18 mouse cellular contexts compared by ENCODE assay signal in the genomic region with DNA sequence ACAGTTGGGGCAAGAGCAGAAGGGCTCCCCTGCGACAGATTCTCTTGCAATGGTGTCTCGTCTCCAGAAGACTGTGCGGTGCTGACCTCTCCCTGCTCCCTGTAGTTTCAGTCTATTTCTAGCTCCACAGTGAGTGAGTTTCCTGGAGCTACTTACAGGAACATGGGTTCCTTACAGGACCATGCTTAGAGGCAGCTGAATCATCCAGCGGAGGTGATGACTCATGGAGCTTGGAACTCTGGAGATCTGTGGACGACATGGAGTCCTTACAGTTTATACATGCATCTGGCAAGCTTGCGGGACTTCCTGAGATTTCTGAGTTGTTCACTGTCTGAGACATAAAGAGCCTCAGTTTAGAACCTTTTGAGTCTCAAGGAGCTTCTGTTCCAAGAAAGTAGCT. TPM values are rescaled to one million over a fixed set of nuclear protein-coding genes. Genes with fewer than 3 reads are reported as not detected.
DNase-seq lines count a peak whose midpoint lies in the region; ATAC-seq and TF ChIP-seq lines count a peak whose summit lies in the region.
"Had no signal": no experiment of that assay in that cellular context is flagged by ENCODE, and none has a peak within 500 bp of the region (broad histone marks: within the 10 kb centered on the region; RNA-seq: fewer than 3 reads in every experiment).

No protein-coding gene starts in this region.

- peak overlapping the region; percentile 48 for H3K4me3 ChIP-seq in megakaryocyte, embryonic 14.5 days (replicated peaks)
- no peak overlapping the region for H3K4me3 ChIP-seq in heart, postnatal 0 days (ENCODE audit: low read depth, low read length)
- H3K4me3 ChIP-seq in forebrain, postnatal 0 days (ENCODE audit: low read depth, low read length): no peak overlapping the region
- H3K4me3 ChIP-seq: forebrain, embryonic 13.5 days; hindbrain, embryonic 12.5 days; kidney, embryonic 15.5 days; left cerebral cortex, adult 2 months; limb, embryonic 12.5 days; midbrain, embryonic 10.5 days had no signal

- no peak overlapping the region for H3K9ac ChIP-seq in heart, postnatal 0 days (replicated peaks; ENCODE audit: low read depth, low read length)
- no peak overlapping the region for H3K9ac ChIP-seq in forebrain, postnatal 0 days
- H3K9ac ChIP-seq: forebrain, embryonic 13.5 days; hindbrain, embryonic 12.5 days; kidney, embryonic 15.5 days; limb, embryonic 12.5 days; liver, embryonic 14.5 days had no signal

- H3K4me1 ChIP-seq in megakaryocyte, embryonic 14.5 days: peaks cover 40% of the 10 kb centered on the region
- H3K4me1 ChIP-seq in heart, postnatal 0 days (ENCODE audit: control insufficient read depth, insufficient read depth): peaks cover 23% of the 10 kb centered on the region
- no peaks in the 10 kb centered on the region for H3K4me1 ChIP-seq in forebrain, postnatal 0 days (ENCODE audit: insufficient read depth)
- H3K4me1 ChIP-seq: forebrain, embryonic 13.5 days; hindbrain, embryonic 12.5 days; kidney, embryonic 15.5 days; limb, embryonic 12.5 days; midbrain, embryonic 10.5 days had no signal

- 35% methylated on average over 6 of the region's 6 CpGs for WGBS in heart, postnatal 0 days
- 95% methylated on average over 6 of the region's 6 CpGs for WGBS in forebrain, postnatal 0 days

- TF ChIP-seq EP300 in heart, postnatal 0 days (IDR thresholded peaks at IDR 0.05; ENCODE audit: low read depth): no peak

- DNase-seq in frontal cortex, postnatal 10 days (ENCODE audit: low spot score in 2 of 2): no peak
- DNase-seq in adipocyte (ENCODE audit: low spot score): peak; percentile 45
- peak; percentile 70 for DNase-seq in heart, postnatal 0 days (ENCODE audit: low spot score)
- DNase-seq in neural tube, embryonic 10.5 days (ENCODE audit: extremely low spot score, low spot score): no peak
- DNase-seq in forebrain, postnatal 0 days: no peak
- DNase-seq: cerebellum, adult 2 months; gastrocnemius, postnatal 25 days; lung, postnatal 14 days had no signal

- no peak for TF ChIP-seq CTCF in heart, postnatal 0 days (IDR thresholded peaks at IDR 0.05; ENCODE audit: low read depth)
- TF ChIP-seq CTCF in forebrain, postnatal 0 days (IDR thresholded peaks at IDR 0.05; ENCODE audit: low read depth): no peak

- peaks cover 1% of the 10 kb centered on the region for H3K27me3 ChIP-seq in megakaryocyte, embryonic 14.5 days (replicated peaks)
- no peaks in the 10 kb centered on the region for H3K27me3 ChIP-seq in heart, postnatal 0 days (ENCODE audit: control insufficient read depth, insufficient read depth, low read length)
- no peaks in the 10 kb centered on the region for H3K27me3 ChIP-seq in forebrain, postnatal 0 days (ENCODE audit: insufficient read depth, low read length)
- H3K27me3 ChIP-seq: forebrain, embryonic 13.5 days; hindbrain, embryonic 12.5 days; kidney, embryonic 15.5 days; limb, embryonic 12.5 days had no signal

- peak; percentile 72 for ATAC-seq in frontal cortex, adult (ENCODE audit: low TSS enrichment)
- no peak for ATAC-seq in megakaryocyte, adult 5-6 weeks (ENCODE audit: poor library complexity, severe bottlenecking)
- peak; percentile 30 for ATAC-seq in heart, postnatal 0 days (ENCODE audit: insufficient read depth, low read depth)
- ATAC-seq in forebrain, postnatal 0 days: no peak
- ATAC-seq: forebrain, embryonic 13.5 days had no signal

- H3K36me3 ChIP-seq in megakaryocyte, embryonic 14.5 days (replicated peaks; ENCODE audit: low read length): no peaks in the 10 kb centered on the region
- H3K36me3 ChIP-seq in heart, postnatal 0 days (replicated peaks; ENCODE audit: control insufficient read depth, insufficient read depth, low read length): no peaks in the 10 kb centered on the region
- no peaks in the 10 kb centered on the region for H3K36me3 ChIP-seq in forebrain, postnatal 0 days (ENCODE audit: insufficient read depth)
- H3K36me3 ChIP-seq: hindbrain, embryonic 12.5 days; kidney, embryonic 15.5 days; limb, embryonic 12.5 days; midbrain, embryonic 10.5 days had no signal

- peak overlapping the region; percentile 88 for H3K27ac ChIP-seq in heart, postnatal 0 days (ENCODE audit: low read depth)
- H3K27ac ChIP-seq in forebrain, postnatal 0 days (ENCODE audit: low read depth, low read length): no peak overlapping the region
- H3K27ac ChIP-seq: forebrain, embryonic 13.5 days; hindbrain, embryonic 12.5 days; kidney, embryonic 15.5 days; left cerebral cortex, adult 2 months; limb, embryonic 12.5 days; liver, embryonic 14.5 days; midbrain, embryonic 10.5 days had no signal

- H3K9me3 ChIP-seq in megakaryocyte, embryonic 14.5 days: peaks cover 8% of the 10 kb centered on the region
- H3K9me3 ChIP-seq in heart, postnatal 0 days (replicated peaks; ENCODE audit: control insufficient read depth, low read length): no peaks in the 10 kb centered on the region
- no peaks in the 10 kb centered on the region for H3K9me3 ChIP-seq in forebrain, postnatal 0 days (ENCODE audit: low read length)
- H3K9me3 ChIP-seq: forebrain, embryonic 13.5 days; hindbrain, embryonic 12.5 days; kidney, embryonic 15.5 days; limb, embryonic 12.5 days; midbrain, embryonic 10.5 days had no signal

- H3K4me2 ChIP-seq in heart, postnatal 0 days (ENCODE audit: low read depth, low read length): no peak overlapping the region
- no peak overlapping the region for H3K4me2 ChIP-seq in forebrain, postnatal 0 days (ENCODE audit: low read depth)
- H3K4me2 ChIP-seq: forebrain, embryonic 13.5 days; hindbrain, embryonic 12.5 days; kidney, embryonic 15.5 days; limb, embryonic 12.5 days had no signal

RNA-seq across cellular contexts. Expression of gene Nt5e, which starts 50.0 kb away (rescaled TPM):
- polyA plus RNA-seq in megakaryocyte, embryonic 14.5 days (2012; ENCODE audit: insufficient read depth, low replicate concordance): 11.9 and 45.6 TPM in 2 replicates
- total RNA-seq in megakaryocyte, adult 5-6 weeks (2015): 3.8 and 7.4 TPM in 2 replicates
- 6.2 and 9.0 TPM in 2 replicates for total RNA-seq in megakaryocyte, adult 5-6 weeks (2017)
- total RNA-seq in heart, postnatal 0 days (2014; rRNA removed; ENCODE audit: low replicate concordance): 17.0 and 24.4 TPM in 2 replicates
- polyA plus RNA-seq in heart, postnatal 0 days (2015; fragmentation: Nextera tagmentation; extraction: Ambion mirVana): 9.2 and 9.4 TPM in 2 replicates
- total RNA-seq in forebrain, postnatal 0 days (2014; rRNA removed): 3.8 and 5.3 TPM in 2 replicates
- polyA plus RNA-seq in forebrain, postnatal 0 days (2015; fragmentation: Nextera tagmentation; extraction: Ambion mirVana): 1.4 and 1.5 TPM in 2 replicates

Comparison
In these comparisons a context has a peak if more than half of its experiments do, and no peak if none do; other contexts are left out.
1. ATAC-seq: peak in frontal cortex, adult (single experiment) and heart, postnatal 0 days (single experiment); none in megakaryocyte, adult 5-6 weeks (single experiment) and forebrain, postnatal 0 days (single experiment).
2. DNase-seq: peak in adipocyte (single experiment) and heart, postnatal 0 days (single experiment); none in frontal cortex, postnatal 10 days (0 of 2), neural tube, embryonic 10.5 days (single experiment) and forebrain, postnatal 0 days (single experiment).